Mouse (Mus musculus): ENCODE measurements around the gene Rnf32.

- TF ChIP-seq CTCF (IDR thresholded peaks at IDR 0.05; ENCODE audit: low read depth) (no peak), EP300 (IDR thresholded peaks at IDR 0.05; ENCODE audit: low read depth) (no peak)
Measured at GRCm38 (mm10) chr5:29251496-29251873, 55.7 kb downstream of the Rnf32 start.
